ENCODE assay signal across 1 mouse cellular context in the genomic region with DNA sequence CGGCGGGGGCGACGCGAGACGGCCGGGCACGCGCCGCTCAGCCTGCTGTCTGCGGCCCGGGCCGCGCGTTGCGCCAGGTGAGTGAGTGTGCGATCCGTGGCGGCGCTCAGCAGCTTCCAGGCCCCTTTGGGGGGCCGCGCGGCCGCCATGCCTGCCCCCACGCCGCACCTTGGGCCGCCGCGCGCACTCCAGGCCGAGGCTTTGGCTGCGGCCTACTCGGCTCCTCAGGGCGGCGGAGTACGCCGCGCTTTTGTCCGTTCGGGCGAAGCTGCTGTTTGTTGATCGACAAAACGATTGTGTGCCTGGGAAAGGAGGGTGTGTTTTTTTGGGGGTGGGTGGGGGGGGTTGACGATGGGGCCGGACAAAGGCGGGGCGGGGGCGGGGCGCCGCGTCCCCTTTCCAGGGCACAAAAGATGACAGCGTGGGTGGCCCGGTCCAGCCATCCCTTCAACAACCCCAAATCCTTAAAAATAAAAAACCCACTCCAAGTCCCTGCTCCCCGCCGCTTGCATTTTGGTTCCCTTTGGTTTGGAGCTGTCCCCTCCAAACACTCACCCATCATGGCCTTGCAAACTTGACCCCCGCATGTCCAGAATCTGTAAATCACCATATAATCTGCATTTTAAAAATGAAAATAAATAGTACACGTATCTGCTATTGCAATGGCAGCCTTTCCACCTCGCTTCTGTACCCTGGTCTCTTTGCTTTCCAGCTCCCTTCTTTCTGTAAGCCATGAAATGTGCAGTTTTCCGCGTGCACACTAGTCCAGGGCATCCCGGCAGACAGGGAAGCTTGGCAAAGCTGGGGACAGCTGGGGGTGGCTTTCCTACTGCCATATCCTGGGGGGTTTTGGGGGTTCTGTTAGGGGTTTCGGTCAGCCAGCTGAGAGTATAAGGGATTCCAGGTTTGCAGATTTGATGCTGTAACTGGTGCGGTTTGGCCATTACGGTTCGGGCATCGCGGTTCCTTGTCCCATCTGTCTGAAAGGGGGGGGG.
A peak's percentile ranks its signal among the peaks of the same experiment; 100 is the strongest.
TF ChIP-seq lines count a peak whose summit lies in the region.

No protein-coding gene starts in this region.

TF ChIP-seq in CH12.LX, 34 proteins besides CTCF, POLR2A, EP300 and RAD21:
- TF ChIP-seq HCFC1 (IDR thresholded peaks at IDR 0.05; ENCODE audit: low read depth, low read length) (no peak), SIN3A (IDR thresholded peaks at IDR 0.05; ENCODE audit: low read length) (peak; percentile 64; the same call in 1 of the 2 replicates), JUN (IDR thresholded peaks at IDR 0.05; ENCODE audit: insufficient read depth, low read depth, low read length) (no peak), ELF1 (IDR thresholded peaks at IDR 0.05; ENCODE audit: low read depth, low read length) (no peak), ZMIZ1 (IDR thresholded peaks at IDR 0.05; ENCODE audit: low read depth, low read length) (no peak), SMC3 (IDR thresholded peaks at IDR 0.05; ENCODE audit: low read depth, low read length) (no peak), MAFK (IDR thresholded peaks at IDR 0.05; ENCODE audit: insufficient replicate concordance, low read length) (no peak), TCF12 (IDR thresholded peaks at IDR 0.05; ENCODE audit: low read depth, low read length) (peak; percentile 63), PAX5 (IDR thresholded peaks at IDR 0.05; ENCODE audit: low read length) (no peak), GABPA (IDR thresholded peaks at IDR 0.05; ENCODE audit: insufficient replicate concordance, low read depth, low read length) (no peak), MAX (IDR thresholded peaks at IDR 0.05; ENCODE audit: low read length) (no peak), ZKSCAN1 (IDR thresholded peaks at IDR 0.05; ENCODE audit: borderline replicate concordance, low read depth, low read length) (no peak), BHLHE40 (IDR thresholded peaks at IDR 0.05; ENCODE audit: low read depth, low read length) (no peak; the same call in 1 of the 2 replicates), JUND (conservative IDR thresholded peaks at IDR 0.05; ENCODE audit: low read depth, low read length) (no peak), CHD2 (IDR thresholded peaks at IDR 0.05; ENCODE audit: low read length) (no peak), ZC3H11A (IDR thresholded peaks at IDR 0.05; ENCODE audit: low read depth, low read length) (no peak), ZNF384 (IDR thresholded peaks at IDR 0.05; ENCODE audit: low read depth, low read length) (no peak), UBTF (IDR thresholded peaks at IDR 0.05; ENCODE audit: low read depth, low read length) (peak; percentile 100), E2F4 (IDR thresholded peaks at IDR 0.05; ENCODE audit: insufficient replicate concordance, low read depth, low read length) (no peak), IRF4 (IDR thresholded peaks at IDR 0.05; ENCODE audit: low read depth, low read length) (no peak), ETS1 (conservative IDR thresholded peaks at IDR 0.05; ENCODE audit: low read depth, low read length) (no peak), MXI1 (IDR thresholded peaks at IDR 0.05; ENCODE audit: low read depth, low read length) (no peak), POLR2AphosphoS2 (IDR thresholded peaks at IDR 0.05; ENCODE audit: low read depth, low read length) (no peak), USF2 (conservative IDR thresholded peaks at IDR 0.05; ENCODE audit: low read depth, low read length) (no peak), MYC (IDR thresholded peaks at IDR 0.05; ENCODE audit: low read depth, low read length) (no peak), NELFE (IDR thresholded peaks at IDR 0.05; ENCODE audit: low read depth, low read length) (peak; percentile 5; the same call in 1 of the 2 replicates), KAT2A (IDR thresholded peaks at IDR 0.05; ENCODE audit: insufficient replicate concordance, low read length) (no peak)
